Mouse (Mus musculus) forebrain, embryonic 12.5 days (tissue): ENCODE measurements around the gene H1f0. TPM values are rescaled to one million over a fixed set of nuclear protein-coding genes. Genes with fewer than 3 reads are reported as not detected.

ENCODE experiments used
- ATAC-seq: fragments of 200-750 bp; cut with Nextera tagmentation; 2 replicates; pipeline ENCODE4 v1.8.0; 2017; ENCODE audit warnings: moderate TSS enrichment; ENCODE audit not compliant: low FRiP score
- H3K27ac ChIP-seq: fragments of 300-500 bp; sonication (generic); 2 replicates; pipeline ENCODE4 v1.5.1; 2016; ENCODE audit warnings: mild to moderate bottlenecking
- H3K27me3 ChIP-seq: fragments of 300-500 bp; sonication (generic); 2 replicates; pipeline ENCODE4 v1.6.1; 2016; ENCODE audit warnings: mild to moderate bottlenecking
- H3K36me3 ChIP-seq: fragments of 300-500 bp; sonication (generic); replicated peaks from 2 replicates; pipeline ENCODE4 v1.6.1; 2016; ENCODE audit warnings: mild to moderate bottlenecking
- H3K4me1 ChIP-seq: fragments of 300-500 bp; sonication (generic); 2 replicates; pipeline ENCODE4 v1.6.1; 2016
- H3K4me2 ChIP-seq: fragments of 300-500 bp; sonication (generic); 2 replicates; pipeline ENCODE4 v1.6.1; 2016; ENCODE audit warnings: mild to moderate bottlenecking, moderate library complexity
- H3K4me3 ChIP-seq: fragments of 300-500 bp; sonication (generic); replicated peaks from 2 replicates; pipeline ENCODE4 v1.5.1; 2016; ENCODE audit warnings: mild to moderate bottlenecking
- H3K9ac ChIP-seq: fragments of 300-500 bp; sonication (generic); 2 replicates; pipeline ENCODE4 v1.6.1; 2016; ENCODE audit warnings: mild to moderate bottlenecking
- H3K9me3 ChIP-seq: fragments of 300-500 bp; sonication (generic); 2 replicates; pipeline ENCODE4 v1.6.1; 2016
- WGBS: fragments of 180-500 bp; shearing (Covaris S2); methylation state at CpG from one replicate; pipeline ENCODE4 v1.1.7; 2016; 5-methylcytosine and 5-hydroxymethylcytosine counted together
- polyA plus RNA-seq: library from polyadenylated mRNA; unstranded; fragments of >200 nt; fragmentation: Nextera tagmentation; extraction: Ambion mirVana; gene quantifications from 2 replicates; pipeline ENCODE4 v1.2.1, GENCODE M21; 2016

H1f0 gene
- polyA plus RNA-seq, 1 experiment from 2014 or later: 638 TPM

- 2% methylated on average over 102 of the region's 105 CpGs for WGBS
- ATAC-seq: no peak
- no peaks in the 10 kb centered on the region for H3K9me3 ChIP-seq
- peak overlapping the region; percentile 57 for H3K9ac ChIP-seq
- H3K4me1 ChIP-seq: peaks cover 39% of the 10 kb centered on the region
- peaks cover 83% of the 10 kb centered on the region for H3K27me3 ChIP-seq
- H3K4me2 ChIP-seq: peak overlapping the region; percentile 81
- H3K27ac ChIP-seq: no peak overlapping the region
- no peaks in the 10 kb centered on the region for H3K36me3 ChIP-seq
- peak overlapping the region; percentile 54 for H3K4me3 ChIP-seq
These were observed 14.7 kb downstream of the H1f0 start for GRCm38 (mm10) chr15:79042721-79043491.

DNA sequence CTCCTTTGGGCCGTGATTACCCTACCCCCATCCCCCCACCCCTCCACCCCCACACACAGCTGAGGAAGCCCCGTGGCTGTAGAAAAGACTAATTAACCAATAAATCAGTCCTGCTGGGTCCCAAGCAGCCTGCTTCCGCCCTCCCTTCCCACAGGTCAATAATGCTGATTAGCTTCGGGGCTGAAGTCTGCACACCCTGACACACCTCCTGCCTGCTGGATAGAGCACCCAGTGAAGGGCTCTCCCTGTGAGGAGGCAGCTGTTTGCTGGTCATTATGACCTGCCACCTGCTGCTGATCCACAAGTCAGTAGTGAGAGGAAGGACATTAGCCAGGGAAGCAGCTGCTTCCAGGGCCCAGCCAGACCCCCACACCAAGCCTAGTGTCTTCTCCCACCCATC lies 16.6 kb downstream of the H1f0 start:
- Histone ChIP-seq H3K9me3 (no peaks in the 10 kb centered on the region), H3K9ac (no peak overlapping the region), H3K36me3 (no peaks in the 10 kb centered on the region), H3K27me3 (peaks cover 73% of the 10 kb centered on the region), H3K27ac (no peak overlapping the region), H3K4me2 (no peak overlapping the region), H3K4me1 (peaks cover 31% of the 10 kb centered on the region), H3K4me3 (no peak overlapping the region)
- peak; percentile 40; the same call in 1 of the 2 replicates for ATAC-seq
- 7% methylated on average over 4 of the region's 4 CpGs for WGBS

- Histone ChIP-seq H3K9ac (no peak overlapping the region), H3K4me1 (peaks cover 19% of the 10 kb centered on the region), H3K4me2 (no peak overlapping the region), H3K27me3 (peaks cover 40% of the 10 kb centered on the region), H3K9me3 (no peaks in the 10 kb centered on the region), H3K4me3 (no peak overlapping the region), H3K27ac (no peak overlapping the region), H3K36me3 (peaks cover 11% of the 10 kb centered on the region)
- 79% methylated on average over 4 of the region's 4 CpGs for WGBS
- no peak for ATAC-seq
These were observed 19.9 kb downstream of the H1f0 start for GRCm38 (mm10) chr15:79048186-79048585.

GRCm38 (mm10) chr15:79050160-79050845 lies 22.1 kb downstream of the H1f0 start:
- 57% methylated on average over 9 of the region's 9 CpGs for WGBS
- peak overlapping the region; percentile 33; the same call in 1 of the 2 replicates for H3K9ac ChIP-seq

DNA sequence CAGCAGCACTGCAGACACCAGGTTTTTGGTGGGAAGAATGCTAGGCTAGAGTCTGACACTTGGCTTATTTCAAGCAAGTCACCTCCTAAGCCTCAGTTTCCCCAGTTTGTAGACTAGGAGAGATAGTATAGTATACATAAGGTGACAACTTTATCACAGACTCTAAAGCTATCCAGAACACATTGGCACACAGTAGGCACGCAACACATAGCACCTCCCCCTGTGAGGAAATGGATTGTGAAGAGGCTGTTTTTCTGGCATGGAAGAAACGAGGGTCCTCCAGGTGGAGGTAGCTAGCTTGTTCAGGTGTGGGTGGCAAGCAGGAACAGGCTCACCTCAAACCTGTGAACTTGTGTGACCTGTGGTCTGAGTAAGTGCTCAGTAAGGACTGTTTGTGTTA lies 22.7 kb downstream of the H1f0 start:
- WGBS: 91% methylated on average over 2 of the region's 2 CpGs
- Histone ChIP-seq H3K27me3 (peaks cover 15% of the 10 kb centered on the region), H3K4me3 (no peak overlapping the region), H3K4me2 (no peak overlapping the region), H3K4me1 (peaks cover 9% of the 10 kb centered on the region), H3K9ac (no peak overlapping the region), H3K36me3 (peaks cover 38% of the 10 kb centered on the region), H3K27ac (no peak overlapping the region), H3K9me3 (no peaks in the 10 kb centered on the region)
- ATAC-seq: no peak

More at GRCm38 (mm10) chr15:79050160-79050845, 22.1 kb downstream of the H1f0 start:
- Histone ChIP-seq H3K27ac (0 out of 2 replicates have a peak overlapping the region, but pooled peaks have one; percentile 3), H3K4me1 (peaks cover 9% of the 10 kb centered on the region), H3K36me3 (peaks cover 32% of the 10 kb centered on the region), H3K27me3 (peaks cover 19% of the 10 kb centered on the region), H3K9me3 (no peaks in the 10 kb centered on the region), H3K4me2 (no peak overlapping the region), H3K4me3 (no peak overlapping the region)
- peak; percentile 49; the same call in 1 of the 2 replicates for ATAC-seq

GRCm38 (mm10) chr15:79051461-79052360 lies 23.5 kb downstream of the H1f0 start:
- Histone ChIP-seq H3K4me3 (no peak overlapping the region), H3K4me2 (no peak overlapping the region), H3K27ac (no peak overlapping the region), H3K36me3 (peaks cover 46% of the 10 kb centered on the region), H3K27me3 (peaks cover 13% of the 10 kb centered on the region; the same call in 1 of the 2 replicates), H3K9ac (no peak overlapping the region), H3K9me3 (no peaks in the 10 kb centered on the region), H3K4me1 (peaks cover 9% of the 10 kb centered on the region)
- no peak for ATAC-seq
- WGBS: 77% methylated on average over 13 of the region's 13 CpGs

- no peak for ATAC-seq
- Histone ChIP-seq H3K9me3 (no peaks in the 10 kb centered on the region), H3K36me3 (peaks cover 53% of the 10 kb centered on the region), H3K4me3 (no peak overlapping the region), H3K9ac (no peak overlapping the region), H3K4me1 (peaks cover 9% of the 10 kb centered on the region), H3K27ac (no peak overlapping the region), H3K27me3 (peaks cover 8% of the 10 kb centered on the region; the same call in 1 of the 2 replicates), H3K4me2 (no peak overlapping the region)
- 84% methylated on average over 2 of the region's 2 CpGs for WGBS
These were observed 24.1 kb downstream of the H1f0 start for GRCm38 (mm10) chr15:79052366-79052765.

GRCm38 (mm10) chr15:79056601-79057000 lies 28.4 kb downstream of the H1f0 start:
- Histone ChIP-seq H3K9ac (no peak overlapping the region), H3K27ac (no peak overlapping the region), H3K4me2 (no peak overlapping the region), H3K4me3 (no peak overlapping the region), H3K4me1 (peaks cover 8% of the 10 kb centered on the region), H3K36me3 (peaks cover 88% of the 10 kb centered on the region), H3K9me3 (no peaks in the 10 kb centered on the region), H3K27me3 (no peaks in the 10 kb centered on the region)
- ATAC-seq: no peak
- WGBS: 90% methylated on average over 7 of the region's 7 CpGs

- Histone ChIP-seq H3K36me3 (peaks cover 81% of the 10 kb centered on the region), H3K27ac (no peak overlapping the region), H3K9ac (no peak overlapping the region), H3K4me1 (peaks cover 14% of the 10 kb centered on the region), H3K4me3 (no peak overlapping the region), H3K4me2 (no peak overlapping the region), H3K9me3 (no peaks in the 10 kb centered on the region), H3K27me3 (no peaks in the 10 kb centered on the region)
- 91% methylated on average over 6 of the region's 6 CpGs for WGBS
- ATAC-seq: no peak
These were observed 29.6 kb downstream of the H1f0 start for GRCm38 (mm10) chr15:79057850-79058249.

- Histone ChIP-seq H3K27me3 (no peaks in the 10 kb centered on the region), H3K4me1 (peaks cover 19% of the 10 kb centered on the region), H3K36me3 (peaks cover 49% of the 10 kb centered on the region), H3K4me2 (peak overlapping the region; percentile 71; the same call in 1 of the 2 replicates), H3K27ac (no peak overlapping the region), H3K9ac (no peak overlapping the region), H3K4me3 (no peak overlapping the region), H3K9me3 (no peaks in the 10 kb centered on the region)
- ATAC-seq: no peak
- WGBS: 86% methylated on average over 14 of the region's 14 CpGs
These were observed 32.8 kb downstream of the H1f0 start for GRCm38 (mm10) chr15:79060887-79061565.

- Histone ChIP-seq H3K9ac (peak within 1 kb of the TSS; percentile 93), H3K4me3 (peak within 1 kb of the TSS; percentile 87), H3K4me1 (peaks cover 19% of the 10 kb centered on the region), H3K27ac (peak within 1 kb of the TSS; percentile 85), H3K36me3 (peaks cover 34% of the 10 kb centered on the region), H3K27me3 (no peaks in the 10 kb centered on the region), H3K4me2 (peak within 1 kb of the TSS; percentile 71), H3K9me3 (no peaks in the 10 kb centered on the region)
- under 1% methylated on average over 80 of the region's 80 CpGs for WGBS
- ATAC-seq: peak; percentile 100
These were observed 34.3 kb downstream of the H1f0 start, which contains the start of gene Ankrd54 for GRCm38 (mm10) chr15:79062376-79063159. TSS of gene Ankrd54 (minus strand) at chr15:79062893.
